Mouse (Mus musculus): ENCODE results near the gene Gm42715.
"Not testable (repeated sequence)": the region's sequence is repeated elsewhere in the genome, so short reads cannot be mapped to it uniquely, and the experiment has no call there.

Gm42715 gene

DNA sequence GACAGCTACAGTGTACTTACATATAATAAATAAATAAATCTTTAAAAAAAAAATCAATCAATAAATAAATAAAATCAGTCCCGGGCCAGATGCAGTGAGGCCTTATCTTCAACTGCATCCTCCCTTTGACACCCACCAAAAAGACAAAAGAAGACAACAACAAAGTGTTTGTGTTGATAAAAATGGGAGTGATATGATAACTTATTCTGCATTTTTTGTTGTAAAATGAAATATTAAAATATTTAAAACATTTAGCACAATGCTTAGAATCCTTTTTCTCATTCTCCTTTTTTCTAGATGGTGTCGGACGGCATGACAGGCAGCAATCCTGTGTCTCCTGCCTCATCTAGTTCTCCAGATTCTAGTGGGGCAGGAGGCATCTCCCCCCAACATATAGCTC, at the start of gene Gm42715:
TSS of gene Gm42715 (plus strand) at position 301 of the 400 bp plus-strand sequence.
- DNase-seq, result no peak

DNA sequence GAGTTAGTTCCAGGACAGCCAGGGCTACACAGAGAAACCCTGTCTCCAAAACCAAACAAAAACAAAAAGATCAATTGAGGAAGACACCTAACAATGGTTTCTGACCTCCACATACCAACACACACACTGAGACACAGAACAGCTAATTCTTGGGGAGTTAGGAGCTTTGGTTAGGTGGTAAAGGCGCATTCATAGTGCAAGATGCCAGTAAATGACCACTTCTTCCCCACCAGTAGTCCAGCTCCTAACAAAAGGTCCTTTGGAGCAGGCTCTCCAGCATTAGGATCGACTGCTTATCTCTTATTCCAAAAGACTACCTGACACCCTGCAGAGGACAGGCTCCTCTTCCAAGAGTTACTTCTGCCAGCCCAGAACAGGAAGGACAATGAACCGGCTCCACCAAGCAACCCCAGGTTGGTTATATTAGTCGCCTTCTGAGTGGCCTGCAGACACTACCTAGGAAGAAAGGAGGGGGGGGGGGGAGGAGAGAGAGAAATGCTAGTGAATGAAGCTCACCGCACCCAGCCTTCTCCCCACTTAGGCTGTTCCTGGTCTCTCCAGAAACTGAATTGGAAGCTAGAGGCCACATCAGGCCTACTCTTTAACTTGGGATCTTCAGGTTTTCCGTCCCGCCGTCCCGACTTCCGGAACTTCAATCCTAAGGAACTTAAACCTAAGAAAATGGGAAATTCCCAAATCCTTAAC, 49.2 kb upstream of the Gm42715 start:
- DNase-seq, result peak; percentile 65

DNA sequence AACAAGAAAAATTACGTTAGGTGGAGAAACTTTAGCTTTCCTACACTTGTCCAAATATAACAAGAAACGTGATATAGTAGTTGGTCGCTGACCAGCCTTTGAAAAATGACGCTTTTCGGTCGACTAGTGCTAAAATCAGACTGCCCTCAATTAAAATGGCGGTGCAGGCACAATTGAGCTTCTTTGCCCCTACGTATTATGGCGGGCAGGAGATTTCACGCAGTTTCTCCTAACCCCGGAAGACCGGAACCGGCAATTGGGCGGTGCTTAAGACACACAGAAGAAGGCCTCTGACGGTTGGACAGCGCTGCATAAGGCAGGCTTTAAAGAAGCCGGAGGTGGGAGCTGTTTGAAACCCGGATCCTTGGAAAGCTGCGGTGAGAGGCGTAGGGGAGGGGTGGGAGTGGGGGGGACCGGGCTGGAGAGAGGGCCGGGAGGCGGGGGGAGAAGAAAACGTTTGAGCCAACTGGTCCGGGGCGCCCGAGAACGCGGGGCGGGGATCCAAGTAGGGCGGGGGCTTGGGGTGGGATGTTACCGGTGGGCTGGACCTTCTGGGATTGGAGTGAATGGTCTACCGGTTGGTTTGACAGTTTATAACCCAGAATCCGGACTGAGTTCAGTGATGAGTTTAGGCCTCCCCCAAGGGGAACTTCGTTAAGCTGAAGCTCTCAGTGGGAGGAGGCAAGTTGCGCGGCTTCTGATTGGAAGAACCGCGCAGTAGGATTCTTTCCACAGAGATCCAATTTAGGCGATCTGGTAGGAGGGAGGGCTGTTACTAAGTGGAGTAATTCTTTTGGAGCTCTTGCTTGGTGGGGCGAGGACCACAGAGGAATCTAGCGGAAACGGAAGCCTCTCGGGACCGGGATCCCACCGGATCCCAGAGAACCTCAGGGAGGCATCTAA, 48.4 kb upstream of the Gm42715 start:
- DNase-seq, result peak; percentile 95

DNA sequence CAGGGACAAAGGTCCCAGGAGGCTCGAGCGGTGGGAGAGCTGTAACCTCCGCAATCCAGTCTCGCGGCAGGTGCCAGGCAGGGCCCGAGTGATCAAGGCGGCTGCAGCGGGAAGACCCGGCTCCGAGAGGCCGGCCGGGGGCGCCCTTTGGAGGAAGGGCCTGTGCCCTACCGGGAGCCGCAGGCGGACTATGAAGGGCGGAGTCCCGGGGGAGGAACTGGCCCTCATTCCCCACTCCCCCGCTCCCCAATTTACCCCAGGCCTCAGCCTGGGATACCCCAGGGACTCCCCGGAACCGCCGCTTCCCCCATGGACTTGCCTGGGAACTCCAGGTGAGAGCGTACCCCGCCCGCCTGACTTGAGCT, 47.8 kb upstream of the Gm42715 start:
- peak; percentile 60 for DNase-seq

DNA sequence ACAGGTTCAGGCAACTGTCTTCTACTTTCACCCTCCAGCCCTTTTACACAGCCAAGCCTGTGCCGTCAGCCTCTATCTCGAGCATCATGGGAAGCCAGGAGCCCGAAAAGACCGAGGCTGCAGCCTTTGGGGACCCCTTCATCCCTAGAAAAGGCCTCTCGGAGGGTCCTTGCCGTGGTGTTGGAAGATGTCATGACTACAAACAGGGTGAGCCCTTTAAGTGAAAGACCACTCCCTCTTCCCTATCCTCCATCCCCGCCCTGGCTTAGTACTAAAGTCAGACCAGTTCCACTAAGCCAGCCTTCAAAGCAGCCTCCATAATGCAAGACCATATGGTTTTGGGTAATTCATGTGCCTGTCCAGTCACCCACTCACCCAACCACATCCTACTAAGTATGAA, 47.3 kb upstream of the Gm42715 start:
- DNase-seq, result no peak

DNA sequence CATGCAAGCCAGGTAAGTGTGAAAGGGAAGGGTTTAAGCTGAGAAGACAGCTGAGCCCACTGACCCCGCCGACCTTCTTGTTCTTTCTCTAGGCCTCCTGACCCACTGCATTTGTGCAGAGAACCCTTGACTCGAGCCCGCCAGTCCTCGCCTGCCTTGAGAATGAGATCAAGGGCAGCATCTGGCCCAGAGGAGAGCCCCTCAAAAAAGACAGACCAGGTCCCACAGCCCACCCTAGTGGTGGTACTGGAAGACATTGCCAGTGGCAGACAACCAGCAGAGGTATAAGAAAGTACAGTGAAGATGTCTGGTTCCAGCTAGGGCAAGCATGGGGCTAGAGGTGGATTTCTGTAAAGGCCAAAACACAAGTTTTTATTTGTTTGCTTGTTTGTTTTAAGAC, 45.7 kb upstream of the Gm42715 start:
- DNase-seq, result no peak

DNA sequence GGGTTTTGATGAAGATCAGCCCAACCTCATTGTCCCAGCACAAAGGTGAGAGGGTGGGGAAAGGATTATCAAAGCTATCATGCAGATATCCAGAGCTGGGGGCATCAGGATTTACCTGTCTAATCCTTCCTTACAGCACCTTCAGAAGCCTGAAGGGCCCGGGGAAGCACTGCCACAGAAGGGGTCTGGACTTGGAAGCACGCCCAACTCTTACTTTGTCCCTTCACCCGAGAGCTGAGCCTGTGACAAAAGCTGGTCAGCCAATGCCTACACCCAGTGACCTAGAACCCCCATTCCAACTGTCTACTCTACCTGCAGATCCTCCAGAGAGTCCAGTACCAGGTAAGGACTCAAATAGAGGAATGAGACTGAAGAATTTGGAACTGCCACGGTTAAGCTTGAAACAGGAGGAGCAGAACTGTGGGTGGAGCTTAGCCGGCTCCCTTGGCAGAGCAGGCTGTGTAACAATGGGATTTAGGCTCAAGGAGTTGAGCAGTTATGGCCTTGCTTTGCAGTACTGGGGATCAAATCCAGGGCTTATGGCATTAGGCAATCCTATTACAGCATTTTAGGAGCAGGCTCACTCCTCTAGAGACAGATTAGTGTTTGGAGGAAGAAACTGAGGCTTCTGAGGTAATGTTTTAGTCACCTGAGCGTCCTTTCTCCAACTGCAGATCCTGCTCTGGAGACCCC, 44.9 kb upstream of the Gm42715 start:
- DNase-seq, result no peak

DNA sequence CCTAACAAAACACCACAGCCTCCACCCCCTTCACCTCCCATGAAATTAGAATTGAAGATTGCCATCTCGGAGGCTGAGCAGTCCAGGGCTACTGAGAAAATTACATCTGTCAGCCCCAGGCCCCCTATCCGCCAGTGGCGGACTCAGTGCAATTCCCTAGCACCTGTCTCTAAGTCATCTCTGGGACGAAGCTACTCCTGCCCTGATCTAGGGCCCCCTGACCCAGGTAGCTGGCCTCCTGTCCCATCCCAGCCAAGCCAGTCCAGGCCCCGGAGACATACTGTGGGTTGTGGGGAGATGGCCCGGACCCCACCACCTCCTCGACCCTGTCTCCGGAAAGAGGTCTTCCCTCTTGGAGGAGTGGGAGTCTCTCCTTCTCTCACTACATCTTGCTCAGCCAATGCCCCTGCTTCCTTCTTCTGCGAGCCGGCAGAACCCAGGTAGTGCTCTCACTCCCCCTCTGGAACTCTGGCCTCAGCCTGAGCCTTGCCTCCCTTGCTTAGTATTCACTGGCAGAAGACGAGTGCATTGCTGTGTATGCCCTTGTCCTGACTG, 44.1 kb upstream of the Gm42715 start:
- peak; percentile 58 for DNase-seq

DNA sequence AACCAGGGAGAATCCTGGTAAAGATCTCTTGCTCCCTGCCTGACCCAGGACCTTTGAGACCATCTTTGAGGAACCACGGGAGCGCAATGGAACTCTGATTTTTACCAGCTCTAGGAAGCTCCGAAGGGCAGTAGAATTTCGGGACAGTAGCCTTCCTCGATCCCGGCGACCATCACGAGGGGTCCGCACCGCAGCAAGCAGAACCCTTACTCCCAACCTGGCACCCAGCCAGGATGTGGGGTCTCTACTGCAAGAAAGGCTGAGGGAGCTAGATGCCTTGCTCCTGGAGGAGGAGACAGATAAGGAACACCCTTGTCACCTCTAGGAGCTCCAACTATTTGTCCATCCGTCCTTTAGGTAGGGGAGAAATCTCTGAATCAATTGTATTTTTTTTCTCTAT, 43.0 kb upstream of the Gm42715 start:
- peak; percentile 75 for DNase-seq

DNA sequence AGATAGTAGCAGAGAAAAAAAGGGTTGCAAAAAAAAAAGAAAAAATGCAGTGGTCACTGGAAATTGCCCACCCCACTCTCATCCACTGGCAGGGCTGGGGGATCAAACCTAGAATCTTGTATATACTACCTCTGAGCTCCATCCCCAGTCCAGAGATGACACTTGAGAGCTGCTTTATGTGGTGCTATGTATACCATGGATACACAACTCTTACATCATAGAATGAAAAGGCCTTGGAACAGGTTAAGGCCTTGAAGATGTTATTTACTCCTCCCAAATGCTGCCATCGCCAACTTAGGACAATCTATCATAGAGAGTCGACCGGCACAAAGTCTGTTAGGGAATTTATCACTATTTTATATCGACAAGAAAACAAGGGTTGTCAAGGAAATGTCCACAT, 42.5 kb upstream of the Gm42715 start:
- DNase-seq, result peak; percentile 65

DNA sequence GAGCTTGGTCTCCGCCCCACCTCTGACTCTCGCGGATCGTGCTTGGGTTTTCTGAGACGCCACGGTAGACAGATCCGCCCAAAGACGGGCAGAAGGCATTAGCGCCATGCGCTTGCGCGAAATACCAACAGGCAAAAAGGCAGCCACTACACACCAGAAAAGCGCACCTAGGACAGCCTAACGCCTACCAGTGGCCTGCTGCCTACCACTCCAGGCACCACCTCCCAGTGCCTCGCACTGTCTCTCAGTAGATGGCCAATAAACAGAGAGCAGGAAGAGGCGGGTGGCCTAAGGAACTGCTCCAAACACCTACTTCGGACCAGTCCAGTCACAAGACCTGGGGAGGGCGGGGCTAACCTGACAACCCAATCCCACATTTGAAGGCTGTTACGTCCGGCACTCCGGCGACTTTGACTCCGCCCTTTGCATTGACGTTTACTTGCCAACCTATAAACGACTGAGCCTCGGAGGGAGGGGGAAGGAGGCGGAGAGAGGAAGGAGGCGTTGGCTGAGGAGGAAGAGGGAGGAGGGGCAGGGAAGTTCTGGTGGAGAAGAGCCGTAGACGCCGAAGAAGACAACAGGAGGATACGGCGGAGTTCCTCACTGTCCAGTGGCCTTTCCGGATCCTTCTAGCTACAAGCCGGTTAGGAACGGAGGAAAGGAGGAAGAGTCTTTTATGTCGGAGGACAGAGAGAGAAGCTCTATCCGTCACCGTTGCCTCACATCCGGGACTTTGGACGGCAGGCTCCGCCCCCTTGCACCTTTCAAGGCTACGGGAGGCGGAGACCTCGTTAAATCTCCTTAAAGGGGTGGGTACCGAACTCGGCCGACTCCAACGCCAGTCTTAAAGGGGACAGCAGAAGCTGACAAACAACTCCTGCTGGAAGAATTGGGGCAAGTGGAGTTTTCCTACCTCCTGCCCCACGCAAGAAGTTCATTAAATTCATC, 41.4 kb upstream of the Gm42715 start:
- peak; percentile 100 for DNase-seq

DNA sequence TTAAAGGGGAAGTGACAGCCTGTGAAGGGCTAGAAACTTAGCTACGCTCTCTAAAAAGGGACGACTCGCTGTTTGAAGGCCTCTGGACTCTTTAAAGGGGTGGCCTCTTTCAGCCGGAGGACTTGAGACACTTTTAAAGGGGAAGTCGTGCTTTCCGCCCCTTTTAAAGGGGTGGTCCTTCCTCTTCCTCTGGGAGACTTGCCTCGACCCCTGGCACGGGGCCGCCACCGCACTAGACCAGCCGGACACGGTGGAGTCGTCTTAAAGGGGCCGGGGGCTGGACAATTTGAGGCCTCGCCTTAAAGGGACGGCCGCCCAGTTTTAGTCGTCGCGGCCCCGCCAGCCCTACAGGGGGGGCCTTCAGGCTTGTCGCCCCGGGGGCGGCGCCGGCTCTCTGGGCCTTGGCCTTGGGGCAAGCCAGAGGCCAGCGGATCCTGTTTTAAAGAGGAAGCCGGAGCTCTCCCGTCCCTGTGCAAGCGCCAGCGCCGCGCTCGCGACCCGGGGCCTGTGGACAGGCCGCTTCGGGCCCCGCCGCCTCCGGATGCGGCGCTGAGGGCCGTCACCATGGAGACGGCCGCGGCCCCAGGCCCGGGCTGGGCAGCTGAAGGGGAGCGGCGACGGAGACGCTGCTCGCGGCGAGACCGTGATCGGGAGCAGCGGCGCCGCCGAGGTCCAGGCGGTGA, 40.6 kb upstream of the Gm42715 start, which contains the start of gene Fbrs:
TSS of gene Fbrs (plus strand) at position 565 of the 683 bp plus-strand sequence.
- DNase-seq, result peak; percentile 97

DNA sequence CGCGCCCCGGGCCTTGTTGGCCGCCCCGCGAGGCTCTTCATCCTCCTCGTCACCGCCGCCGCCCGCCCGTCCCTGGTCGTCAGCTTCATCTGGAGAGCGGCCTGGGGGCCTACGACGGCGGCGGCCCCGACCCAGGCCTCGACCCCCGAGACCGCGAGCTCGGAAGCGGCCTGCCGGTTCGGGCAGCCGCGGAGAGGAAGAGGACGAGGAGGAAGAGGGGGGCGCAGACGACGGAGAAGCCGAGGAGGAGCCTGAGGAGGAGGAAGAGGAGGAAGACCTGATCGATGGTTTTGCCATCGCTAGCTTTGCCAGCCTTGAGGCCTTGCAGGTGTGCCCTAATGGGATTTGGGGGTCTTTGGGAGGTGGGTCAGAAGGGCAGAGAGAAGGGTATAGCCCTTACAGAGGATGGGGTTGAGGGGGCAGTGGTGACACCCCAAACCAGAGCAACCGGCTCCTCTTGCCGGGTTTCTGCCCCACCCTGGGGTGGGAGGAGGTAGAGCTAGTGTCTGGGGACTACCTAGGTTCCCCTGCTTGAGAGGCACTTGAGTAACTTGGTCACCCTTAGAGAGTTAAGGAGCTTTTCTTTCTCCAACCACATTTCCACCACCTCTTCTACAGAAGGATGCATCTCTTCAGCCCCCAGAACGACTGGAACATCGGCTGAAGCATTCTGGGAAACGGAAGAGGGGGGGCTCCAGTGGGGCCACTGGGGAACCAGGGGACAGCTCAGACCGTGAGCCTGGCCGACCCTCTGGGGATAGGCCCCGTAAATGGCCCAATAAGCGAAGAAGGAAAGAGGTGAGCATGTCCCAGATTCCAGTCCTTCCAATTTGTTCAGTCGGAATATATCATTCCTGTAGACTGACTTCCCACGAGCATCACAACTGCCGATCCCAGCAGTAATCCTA, 39.8 kb upstream of the Gm42715 start:
- no peak for DNase-seq

DNA sequence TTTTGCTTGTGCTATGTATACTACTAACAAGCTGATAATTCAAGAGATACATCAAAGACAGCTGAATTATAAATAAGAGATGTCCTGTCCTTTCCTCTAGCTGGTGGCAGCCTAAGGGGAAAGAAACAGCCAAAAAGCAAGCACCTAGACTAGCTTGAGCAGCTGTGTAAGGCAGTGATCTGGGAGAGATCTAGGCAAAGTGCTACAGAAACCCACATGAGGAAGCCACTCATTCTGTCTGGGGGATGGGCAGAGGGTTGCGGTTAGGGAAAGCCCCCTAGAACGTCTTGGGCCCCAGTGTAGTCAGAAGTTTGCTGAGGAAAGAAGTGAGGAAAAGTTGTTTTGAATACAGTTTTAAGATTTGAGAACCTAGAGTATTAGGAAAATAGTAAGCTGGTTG, 39.1 kb upstream of the Gm42715 start:
- no peak for DNase-seq

DNA sequence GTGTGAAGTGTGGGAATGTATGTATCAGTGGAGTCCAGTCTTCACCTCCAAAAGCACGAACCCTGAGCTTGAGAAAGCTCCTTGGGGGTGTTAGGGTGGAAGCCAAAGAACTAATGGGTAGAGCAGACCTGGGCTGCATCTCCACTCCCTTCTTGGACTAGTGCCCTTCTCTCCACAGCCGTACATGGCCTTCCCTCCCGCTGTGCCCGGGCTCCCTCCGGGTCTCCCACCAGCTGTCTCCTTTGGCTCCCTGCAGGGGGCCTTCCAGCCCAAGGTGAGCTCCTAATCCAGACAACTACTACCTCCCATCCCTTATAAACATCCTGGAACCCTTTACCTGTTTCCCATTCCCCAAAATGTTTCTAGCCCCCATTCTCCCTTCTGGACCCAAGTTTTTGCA, 34.0 kb upstream of the Gm42715 start:
- DNase-seq, result peak; percentile 65

DNA sequence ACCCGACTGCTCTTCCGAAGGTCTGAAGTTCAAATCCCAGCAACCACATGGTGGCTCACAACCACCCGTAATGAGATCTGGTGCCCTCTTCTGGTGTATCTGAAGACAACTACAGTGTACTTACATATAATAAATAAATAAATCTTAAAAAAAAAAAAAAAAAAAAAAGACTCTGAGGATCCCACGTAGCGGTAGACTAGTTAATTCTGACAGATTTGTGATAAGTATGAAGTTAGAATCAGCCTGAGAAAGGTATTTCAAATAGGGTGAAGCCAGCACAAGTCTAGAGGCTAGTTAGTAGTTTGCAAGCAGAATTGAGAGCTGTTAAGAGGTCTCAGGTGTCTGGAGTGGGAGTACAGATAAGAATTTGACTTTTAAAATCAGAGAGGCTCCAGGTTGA, 31.0 kb upstream of the Gm42715 start:
- DNase-seq, result not testable (repeated sequence)

DNA sequence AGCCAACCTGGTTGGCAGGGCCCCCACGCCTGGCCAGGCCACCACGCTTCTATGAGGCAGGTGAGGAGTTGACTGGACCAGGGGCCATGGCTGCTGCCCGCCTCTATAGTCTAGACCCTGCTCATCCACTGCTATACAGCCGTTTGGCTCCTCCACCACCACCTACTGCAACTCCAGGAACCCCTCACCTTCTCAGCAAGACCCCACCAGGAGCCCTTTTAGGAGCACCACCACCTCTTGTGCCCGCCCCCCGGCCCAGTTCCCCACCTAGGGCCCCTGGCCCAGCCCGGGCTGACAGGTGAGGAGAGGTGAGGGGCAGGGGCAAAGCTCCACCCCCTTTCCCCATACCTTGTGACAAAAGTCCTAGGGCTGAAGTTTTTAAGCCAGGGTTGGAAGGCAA, 29.4 kb upstream of the Gm42715 start:
- DNase-seq, result no peak

DNA sequence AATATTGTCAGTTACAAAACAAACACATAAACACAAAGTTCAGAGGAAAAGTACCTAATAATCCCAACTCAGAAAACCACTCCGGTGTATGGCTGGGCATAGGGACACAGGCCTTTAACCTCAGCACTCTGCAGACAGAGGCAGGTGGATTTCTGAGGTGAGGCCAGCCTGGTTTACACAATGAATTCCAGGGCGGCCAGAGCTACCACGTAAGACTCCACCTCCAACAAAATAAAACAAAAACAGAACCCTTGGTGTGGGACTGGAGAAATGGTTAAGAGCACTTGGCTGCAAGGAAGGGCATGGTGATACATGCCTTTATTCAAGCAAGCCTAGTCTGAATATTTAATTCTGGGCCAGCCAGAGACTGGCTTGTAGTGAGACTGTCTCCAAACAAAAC, 27.5 kb upstream of the Gm42715 start:
- no peak for DNase-seq

DNA sequence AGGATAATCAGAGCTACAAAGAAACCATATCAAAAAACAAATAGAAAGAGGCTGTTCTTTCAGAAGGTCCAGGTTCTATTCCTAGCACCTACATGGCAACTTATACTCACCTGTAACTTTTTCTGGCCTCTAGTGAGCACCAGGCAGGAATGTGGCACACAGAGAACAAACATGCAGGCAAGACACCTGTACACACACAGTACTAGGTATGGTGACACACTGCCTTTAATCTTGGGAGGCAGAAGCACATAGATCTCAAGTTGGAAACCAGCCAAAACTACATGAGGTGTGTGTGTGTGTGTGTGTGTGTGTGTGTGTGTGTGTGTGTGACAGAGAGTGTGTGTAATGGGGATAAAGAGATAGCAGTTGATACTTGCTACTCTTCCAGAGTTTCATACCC, 24.7 kb upstream of the Gm42715 start:
- DNase-seq, result no peak

DNA sequence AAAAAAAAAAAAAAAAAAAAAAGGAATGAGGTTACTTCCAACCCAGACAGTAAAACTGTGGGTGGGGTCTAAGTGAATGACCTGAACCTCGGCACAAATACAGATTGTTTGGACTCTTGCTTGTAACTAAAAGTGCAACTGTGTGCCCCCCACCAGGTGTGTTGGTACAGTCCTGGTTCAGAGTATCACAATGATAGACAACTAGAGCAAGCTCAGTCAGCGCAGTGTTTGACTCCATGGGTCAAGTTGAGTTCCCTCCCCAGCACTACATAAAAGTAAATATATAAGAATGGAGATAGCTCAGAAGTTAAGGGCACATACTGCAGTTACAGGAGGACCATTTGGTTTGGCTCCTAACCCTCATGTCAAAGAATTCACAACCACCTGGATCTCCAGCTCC, 22.0 kb upstream of the Gm42715 start:
- DNase-seq, result no peak

Data from cerebellum, adult 9-10 months (tissue).